Mouse (Mus musculus) heart, postnatal 0 days (tissue): ENCODE data around the gene Ndufb6. TPM values are rescaled to one million over a fixed set of nuclear protein-coding genes. Genes with fewer than 3 reads are reported as not detected.

Source experiments
- ATAC-seq: fragments of 200-750 bp; cut with Nextera tagmentation; 2 replicates; pipeline ENCODE4 v1.8.0; 2017; ENCODE audit warnings: low read depth, moderate number of reproducible peaks, moderate library complexity; ENCODE audit not compliant: insufficient read depth
- DNase-seq: peaks from one replicate; pipeline ENCODE4 v3.0.0-alpha.2; 2016; ENCODE audit warnings: low spot score
- H3K27ac ChIP-seq: fragments of 300-500 bp; sonication (generic); 2 replicates; pipeline ENCODE4 v1.5.1; 2014; ENCODE audit warnings: low read depth, mild to moderate bottlenecking
- H3K27me3 ChIP-seq: fragments of 300-500 bp; sonication (generic); 2 replicates; pipeline ENCODE4 v1.6.1; 2014; ENCODE audit warnings: low read length, mixed read lengths; ENCODE audit not compliant: control insufficient read depth, insufficient read depth
- H3K36me3 ChIP-seq: fragments of 300-500 bp; sonication (generic); replicated peaks from 2 replicates; pipeline ENCODE4 v1.6.1; 2014; ENCODE audit warnings: low read length, mixed read lengths; ENCODE audit not compliant: control insufficient read depth, insufficient read depth
- H3K4me1 ChIP-seq: fragments of 300-500 bp; sonication (generic); 2 replicates; pipeline ENCODE4 v1.6.1; 2014; ENCODE audit warnings: antibody characterized with exemption; ENCODE audit not compliant: control insufficient read depth, insufficient read depth
- H3K4me2 ChIP-seq: fragments of 300-500 bp; sonication (generic); 2 replicates; pipeline ENCODE4 v1.6.1; 2014; ENCODE audit warnings: low read depth, mild to moderate bottlenecking, low read length, moderate library complexity
- H3K4me3 ChIP-seq: fragments of 300-500 bp; sonication (generic); 2 replicates; pipeline ENCODE4 v1.5.1; 2014; ENCODE audit warnings: low read depth, low read length
- H3K9ac ChIP-seq: fragments of 300-500 bp; sonication (generic); replicated peaks from 2 replicates; pipeline ENCODE4 v1.6.1; 2014; ENCODE audit warnings: low read depth, low read length, mixed read lengths
- H3K9me3 ChIP-seq: fragments of 300-500 bp; sonication (generic); replicated peaks from 2 replicates; pipeline ENCODE4 v1.6.1; 2016; ENCODE audit warnings: low read length; ENCODE audit not compliant: control insufficient read depth
- CTCF ChIP-seq: IDR thresholded peaks from 2 replicates; pipeline ENCODE4 v1.5.1; 2016; ENCODE audit warnings: antibody characterized with exemption, control low read depth, low read depth
- EP300 ChIP-seq: IDR thresholded peaks from 2 replicates; pipeline ENCODE4 v1.6.1; 2016; ENCODE audit warnings: antibody characterized with exemption, low read depth
- WGBS: fragments of 180-500 bp; shearing (Covaris S2); extraction: QIAGEN DNeasy Blood & Tissue Kit; methylation state at CpG from one replicate; pipeline ENCODE4 v1.1.7; 2014; 5-methylcytosine and 5-hydroxymethylcytosine counted together
- polyA plus RNA-seq: library from polyadenylated mRNA; unstranded; fragments of >200 nt; fragmentation: Nextera tagmentation; extraction: Ambion mirVana; gene quantifications from 2 replicates; pipeline ENCODE4 v1.2.1, GENCODE M21; 2015
- total RNA-seq: library from RNA; depleted of rRNA; stranded (reverse); fragments of >200 nt; gene quantifications from 2 replicates; pipeline ENCODE4 v1.2.3, GENCODE M21; 2014; ENCODE audit warnings: low replicate concordance; rRNA removed

Ndufb6 gene
- total RNA-seq (452 and 553 TPM in 2 replicates), polyA plus RNA-seq (1,016 and 1,052 TPM in 2 replicates)

DNA sequence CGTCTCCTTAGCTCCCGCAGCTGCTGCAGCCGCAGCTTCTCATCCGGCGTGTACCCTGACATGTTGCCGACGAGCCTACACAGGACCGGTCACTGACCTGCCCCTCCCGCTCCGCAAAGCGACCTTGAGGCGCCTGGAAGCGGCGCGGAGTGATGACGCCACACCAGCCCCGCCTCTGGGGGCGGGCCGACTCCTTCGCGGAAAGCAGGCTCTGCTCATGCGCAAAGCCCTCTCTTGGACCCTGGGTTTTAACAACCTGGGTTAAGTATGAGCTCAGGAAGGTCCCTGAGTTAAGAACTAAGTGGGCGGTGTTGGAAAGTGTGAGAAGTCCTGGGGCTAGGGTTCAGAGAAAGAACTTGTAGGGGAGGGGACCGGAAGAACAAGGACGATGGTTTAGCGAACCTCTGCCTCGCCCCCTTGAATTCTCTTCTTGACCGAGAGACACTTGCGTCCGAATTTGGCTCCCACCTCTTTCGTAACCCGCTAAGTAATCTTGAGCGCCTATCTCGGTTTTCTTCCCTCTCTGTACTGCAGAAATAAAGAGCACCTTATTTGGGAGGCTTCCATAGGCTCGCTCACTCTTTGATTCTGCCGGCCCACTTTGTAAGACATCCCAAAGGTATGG is at the start of gene Ndufb6:
TSS of gene Ndufb6 (minus strand) at position 146 of the 625 bp plus-strand sequence.
- Histone ChIP-seq H3K27ac (peak within 1 kb of the TSS; percentile 80), H3K4me1 (peaks cover 12% of the 10 kb centered on the region), H3K4me2 (peak within 1 kb of the TSS; percentile 86), H3K9ac (peak within 1 kb of the TSS; percentile 87), H3K9me3 (no peaks in the 10 kb centered on the region), H3K36me3 (peaks cover 20% of the 10 kb centered on the region), H3K27me3 (no peaks in the 10 kb centered on the region), H3K4me3 (peak within 1 kb of the TSS; percentile 87)
- ATAC-seq (peak; percentile 98), DNase-seq (peak; percentile 93)
- no peak for TF ChIP-seq CTCF
- 0 out of 2 replicates have a peak, but pooled peaks have one; percentile 30 for TF ChIP-seq EP300
- under 1% methylated on average over 36 of the region's 36 CpGs for WGBS

DNA sequence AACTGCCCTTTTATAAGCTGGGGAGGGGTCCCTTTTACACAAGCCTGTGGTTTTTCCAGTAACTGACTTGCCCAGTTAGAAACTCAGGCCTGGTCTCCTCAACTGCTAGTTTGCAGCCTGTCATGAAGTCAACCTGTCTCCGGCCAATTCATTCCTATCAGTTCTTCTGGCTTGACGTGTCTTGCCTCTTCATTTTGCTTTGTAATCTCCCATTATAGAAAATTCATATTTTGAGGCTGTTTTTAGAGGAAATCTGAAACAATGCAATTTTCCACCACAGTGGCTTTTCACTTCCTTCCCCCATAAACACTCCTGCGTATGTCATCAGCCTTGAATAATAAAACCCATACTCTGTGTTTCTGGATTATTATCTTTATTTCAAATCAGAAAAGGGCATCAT is 47.9 kb upstream of the Ndufb6 start:
- WGBS: 63% methylated on average over 3 of the region's 3 CpGs

DNA sequence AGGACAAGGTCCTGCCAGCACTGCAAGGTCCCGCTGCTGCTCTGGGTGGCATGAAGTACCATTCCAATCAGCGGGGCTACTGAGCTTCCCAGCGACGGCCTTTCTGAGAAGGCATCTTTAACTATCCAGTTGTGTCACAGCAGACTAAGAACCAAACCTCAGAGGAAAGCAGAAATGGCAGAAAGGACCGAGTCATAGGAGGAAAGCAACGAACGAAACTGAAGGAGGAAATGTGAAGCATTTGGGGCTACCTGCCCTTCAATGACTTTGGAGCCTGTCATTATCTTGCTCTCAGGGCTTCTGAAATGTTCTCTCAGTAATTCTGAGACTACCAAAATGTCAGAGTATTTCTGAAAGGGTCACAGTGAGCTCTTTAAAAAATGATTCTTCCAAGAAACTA is 45.4 kb upstream of the Ndufb6 start:
- Histone ChIP-seq H3K4me2 (no peak overlapping the region), H3K4me1 (0 out of 2 replicates have a peak, but pooled peaks cover 4% of the 10 kb centered on the region), H3K27ac (no peak overlapping the region), H3K36me3 (no peaks in the 10 kb centered on the region), H3K27me3 (no peaks in the 10 kb centered on the region), H3K4me3 (no peak overlapping the region), H3K9me3 (no peaks in the 10 kb centered on the region), H3K9ac (no peak overlapping the region)
- no peak for TF ChIP-seq CTCF
- no peak for TF ChIP-seq EP300
- WGBS: 80% methylated on average over 7 of the region's 7 CpGs
- ATAC-seq (no peak), DNase-seq (no peak)

More for the DNA sequence above, 47.9 kb upstream of the Ndufb6 start:
- ATAC-seq: no peak
- H3K9ac ChIP-seq: no peak overlapping the region
- H3K27ac ChIP-seq: no peak overlapping the region
- no peak overlapping the region for H3K4me3 ChIP-seq
- H3K36me3 ChIP-seq: no peaks in the 10 kb centered on the region
- 0 out of 2 replicates have a peak, but pooled peaks cover 7% of the 10 kb centered on the region for H3K4me1 ChIP-seq
- TF ChIP-seq CTCF (no peak), EP300 (no peak)
- no peak for DNase-seq
- H3K9me3 ChIP-seq: no peaks in the 10 kb centered on the region
- H3K27me3 ChIP-seq: no peaks in the 10 kb centered on the region
- H3K4me2 ChIP-seq: no peak overlapping the region

DNA sequence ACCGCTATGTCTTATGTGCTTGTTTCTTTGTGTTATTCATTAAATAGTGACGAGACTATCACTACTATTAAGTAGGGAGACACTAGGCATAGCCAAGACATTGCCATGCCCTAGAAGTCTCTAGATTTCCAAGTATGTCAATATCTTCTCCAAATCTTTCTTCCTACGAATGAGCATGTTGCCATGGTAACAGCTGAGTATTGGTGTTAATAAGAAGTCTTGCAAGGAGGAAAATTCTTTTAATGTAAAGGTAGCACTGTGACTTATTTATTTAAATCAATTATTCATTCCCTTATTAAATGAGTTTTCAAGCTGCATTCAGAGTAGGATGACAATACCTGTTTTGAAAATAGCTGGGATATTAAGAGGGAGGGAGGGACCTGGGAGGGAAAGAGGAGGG is 38.2 kb upstream of the Ndufb6 start:
- Histone ChIP-seq H3K4me1 (no peaks in the 10 kb centered on the region), H3K4me3 (no peak overlapping the region), H3K27me3 (no peaks in the 10 kb centered on the region), H3K9ac (no peak overlapping the region), H3K27ac (no peak overlapping the region), H3K36me3 (no peaks in the 10 kb centered on the region), H3K4me2 (no peak overlapping the region), H3K9me3 (no peaks in the 10 kb centered on the region)
- no peak for TF ChIP-seq CTCF
- TF ChIP-seq EP300: no peak
- no peak for ATAC-seq
- 73% methylated on average over 3 of the region's 3 CpGs for WGBS
- DNase-seq: no peak

DNA sequence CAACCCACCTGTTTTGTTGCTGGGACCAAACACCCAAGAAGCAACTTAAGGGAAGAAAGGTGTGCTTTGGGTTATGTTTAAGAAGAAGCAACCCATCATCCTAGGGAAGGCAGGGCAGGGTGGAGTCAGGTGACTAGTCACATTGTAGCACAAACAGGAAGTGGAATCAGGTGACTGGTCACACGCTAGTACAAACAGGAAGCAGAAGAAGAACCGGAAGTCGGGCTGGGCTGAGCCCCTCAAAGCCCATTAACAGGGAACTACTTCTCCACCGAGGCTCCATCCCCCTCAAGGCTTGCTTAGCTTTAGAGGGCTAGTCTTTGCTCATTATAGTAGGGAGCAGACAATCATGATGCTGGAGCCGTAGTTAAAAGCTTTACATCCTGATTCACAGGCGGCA is 33.8 kb upstream of the Ndufb6 start:
- no peaks in the 10 kb centered on the region for H3K9me3 ChIP-seq
- H3K36me3 ChIP-seq: no peaks in the 10 kb centered on the region
- no peaks in the 10 kb centered on the region for H3K4me1 ChIP-seq
- DNase-seq (no peak), ATAC-seq (no peak)
- H3K27me3 ChIP-seq: no peaks in the 10 kb centered on the region
- 61% methylated on average over 6 of the region's 6 CpGs for WGBS
- TF ChIP-seq CTCF (no peak), EP300 (no peak)
- H3K9ac ChIP-seq: no peak overlapping the region
- H3K27ac ChIP-seq: no peak overlapping the region
- no peak overlapping the region for H3K4me2 ChIP-seq
- H3K4me3 ChIP-seq: no peak overlapping the region

DNA sequence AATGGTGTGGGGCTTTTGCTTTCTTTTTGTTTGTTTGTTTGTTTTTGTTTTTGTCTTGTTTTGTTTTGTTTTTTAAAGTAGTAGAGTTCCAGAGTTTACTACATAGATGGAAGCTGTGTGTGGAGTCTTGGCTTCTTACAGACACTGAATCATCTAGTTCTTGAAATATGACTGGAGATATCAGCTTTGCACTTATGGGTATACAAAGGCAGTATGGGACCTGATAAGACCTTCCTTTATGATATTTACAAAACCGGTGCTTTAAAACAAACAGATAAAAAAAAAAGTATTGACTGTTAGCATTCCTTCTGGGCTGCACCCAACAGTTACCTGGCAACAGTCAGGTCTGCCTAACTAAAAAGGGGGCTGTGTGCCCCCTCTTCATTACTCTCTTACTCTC is 33.0 kb upstream of the Ndufb6 start:
- no peak for ATAC-seq
- H3K9me3 ChIP-seq: no peaks in the 10 kb centered on the region

More for the DNA sequence above, 33.0 kb upstream of the Ndufb6 start:
- no peak for DNase-seq
- Histone ChIP-seq H3K27ac (no peak overlapping the region), H3K4me2 (no peak overlapping the region), H3K4me1 (no peaks in the 10 kb centered on the region), H3K9ac (no peak overlapping the region), H3K27me3 (no peaks in the 10 kb centered on the region), H3K4me3 (no peak overlapping the region), H3K36me3 (no peaks in the 10 kb centered on the region)
- TF ChIP-seq CTCF (no peak), EP300 (no peak)
- WGBS: 47% methylated on average over 1 of the region's 1 CpGs
